In the genomic region with DNA sequence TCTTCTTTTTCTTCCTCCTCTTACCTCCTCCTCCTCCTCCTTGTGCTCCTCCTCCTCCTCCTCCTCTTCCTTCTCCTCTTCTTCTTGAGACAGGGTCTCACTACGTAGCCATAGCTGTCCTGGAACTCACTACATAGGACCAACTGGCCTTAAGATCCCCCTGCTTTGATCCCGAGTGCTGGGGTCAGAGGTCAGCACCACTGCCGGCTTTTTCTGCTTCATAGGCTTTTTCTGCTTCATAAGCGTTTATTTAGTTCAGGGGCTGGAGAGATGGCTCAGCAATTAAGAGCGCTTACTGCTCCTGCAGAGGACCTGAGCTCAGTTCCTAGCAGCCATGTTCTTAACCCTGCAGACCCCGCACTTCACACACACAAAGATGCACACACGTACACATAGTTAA, we compare ENCODE assay signal across 20 mouse cellular contexts. TPM values are rescaled to one million over a fixed set of nuclear protein-coding genes. Genes with fewer than 3 reads are reported as not detected.
DNase-seq lines count a peak whose midpoint lies in the region; ATAC-seq lines count a peak whose summit lies in the region.
"Had no signal": no experiment of that assay in that cellular context is flagged by ENCODE, and none has a peak within 500 bp of the region (broad histone marks: within the 10 kb centered on the region; RNA-seq: fewer than 3 reads in every experiment).

No protein-coding gene starts in this region.

- no peak overlapping the region for H3K4me2 ChIP-seq in kidney, embryonic 14.5 days (replicated peaks; ENCODE audit: low read depth, low read length)
- H3K4me2 ChIP-seq: embryonic facial prominence, embryonic 15.5 days; forebrain, embryonic 12.5 days; heart, embryonic 12.5 days; limb, embryonic 12.5 days; neural tube, embryonic 13.5 days had no signal

- no peaks in the 10 kb centered on the region for H3K27me3 ChIP-seq in kidney, embryonic 14.5 days (ENCODE audit: control insufficient read depth, insufficient read depth, low read length)
- H3K27me3 ChIP-seq: CH12.LX had no signal

- H3K4me3 ChIP-seq in kidney, embryonic 14.5 days (ENCODE audit: low read length) = no peak overlapping the region
- H3K4me3 ChIP-seq: embryonic facial prominence, embryonic 15.5 days; forebrain, embryonic 12.5 days; heart, embryonic 12.5 days; limb, embryonic 12.5 days; neural tube, embryonic 13.5 days had no signal

- H3K27ac ChIP-seq in kidney, embryonic 14.5 days (ENCODE audit: low read depth, low read length) = no peak overlapping the region
- H3K27ac ChIP-seq: embryonic facial prominence, embryonic 15.5 days; forebrain, embryonic 12.5 days; limb, embryonic 12.5 days; liver, embryonic 14.5 days; neural tube, embryonic 13.5 days had no signal

- ATAC-seq in kidney, embryonic 14.5 days (ENCODE audit: low FRiP score, low TSS enrichment) = no peak
- ATAC-seq in megakaryocyte, adult 5-6 weeks (ENCODE audit: poor library complexity, severe bottlenecking) = no peak

- WGBS in kidney, embryonic 14.5 days = 28% methylated on average over 7 of the region's 7 CpGs

- H3K9me3 ChIP-seq in kidney, embryonic 14.5 days (ENCODE audit: control insufficient read depth, low read length) = no peaks in the 10 kb centered on the region
- H3K9me3 ChIP-seq: embryonic facial prominence, embryonic 15.5 days; forebrain, embryonic 12.5 days; heart, embryonic 12.5 days; limb, embryonic 12.5 days; neural tube, embryonic 13.5 days had no signal

- H3K4me1 ChIP-seq in kidney, embryonic 14.5 days (ENCODE audit: control insufficient read depth, insufficient read depth, low read length) = peaks cover 11% of the 10 kb centered on the region; the same call in 1 of the 2 replicates
- H3K4me1 ChIP-seq: embryonic facial prominence, embryonic 15.5 days; forebrain, embryonic 12.5 days had no signal

- H3K9ac ChIP-seq in kidney, embryonic 14.5 days (ENCODE audit: low read depth, low read length) = no peak overlapping the region
- H3K9ac ChIP-seq: embryonic facial prominence, embryonic 15.5 days; forebrain, embryonic 12.5 days; heart, embryonic 12.5 days; limb, embryonic 12.5 days; liver, embryonic 14.5 days; neural tube, embryonic 13.5 days had no signal

- no peaks in the 10 kb centered on the region for H3K36me3 ChIP-seq in kidney, embryonic 14.5 days (ENCODE audit: control insufficient read depth, insufficient read depth, low read length)
- H3K36me3 ChIP-seq: embryonic facial prominence, embryonic 15.5 days; forebrain, embryonic 12.5 days; heart, embryonic 12.5 days; limb, embryonic 12.5 days; neural tube, embryonic 13.5 days had no signal

- DNase-seq in kidney, adult 11 months = peak; percentile 69
- peak; percentile 60 for DNase-seq in embryo, embryonic 10 days (ENCODE audit: low spot score)
- DNase-seq in kidney, adult 8-10 months = peak; percentile 64 to 65
- DNase-seq in kidney, postnatal 4 days = peak; percentile 47 to 67
- DNase-seq in gastrocnemius, adult 8-10 months (ENCODE audit: low spot score in 2 of 2) = no peak
- DNase-seq in urinary bladder, adult 18-20 months (ENCODE audit: low spot score in 2 of 2) = no peak
- DNase-seq: adrenal gland, postnatal 10 days; cerebellum, adult 11-12 months; heart, postnatal 4 days; lung, postnatal 14 days; thymus, postnatal 36 days had no signal

RNA-seq across cellular contexts. Expression of gene Cela1, which starts 6.0 kb away (rescaled TPM):
- polyA plus RNA-seq in kidney, embryonic 14.5 days (2014; fragmentation: Nextera tagmentation; extraction: Ambion mirVana) = 9.4 and 9.9 TPM in 2 replicates
- 3.5 and 6.2 TPM in 2 replicates for total RNA-seq in megakaryocyte, adult 5-6 weeks (2015)
- total RNA-seq in megakaryocyte, adult 5-6 weeks (2017) = 1.8 and 4.2 TPM in 2 replicates
- total RNA-seq in gastrocnemius, adult 8-10 months (2022) = under 1 TPM in 1 of 4 experiments, not detected in 3; 0.35 TPM
- total RNA-seq: heart, postnatal 4 days had no signal
- polyA plus RNA-seq: forebrain, embryonic 12.5 days had no signal

RNA-seq across cellular contexts. Expression of gene Bin2, which starts 12.4 kb away (rescaled TPM):
- polyA plus RNA-seq in kidney, embryonic 14.5 days (2014; fragmentation: Nextera tagmentation; extraction: Ambion mirVana) = 2.1 and 2.4 TPM in 2 replicates
- 309 and 324 TPM in 2 replicates for total RNA-seq in megakaryocyte, adult 5-6 weeks (2015)
- 275 and 304 TPM in 2 replicates for total RNA-seq in megakaryocyte, adult 5-6 weeks (2017)
- total RNA-seq in gastrocnemius, adult 8-10 months (2022) = under 1 TPM in 2 of 4 experiments, not detected in 2; 0.36 to 0.40 TPM

RNA-seq across cellular contexts. Expression of gene Smagp, which starts 45.0 kb away (rescaled TPM):
- 26.4 and 28.4 TPM in 2 replicates for polyA plus RNA-seq in kidney, embryonic 14.5 days (2014; fragmentation: Nextera tagmentation; extraction: Ambion mirVana)
- 1.1 and 3.2 TPM in 2 replicates for total RNA-seq in megakaryocyte, adult 5-6 weeks (2015)
- total RNA-seq in megakaryocyte, adult 5-6 weeks (2017) = 0.51 and 4.5 TPM in 2 replicates
- total RNA-seq in gastrocnemius, adult 8-10 months (2022) = 1 to 10 TPM; 1.6 to 4.0 (median 2.1) TPM

RNA-seq across cellular contexts. Expression of gene Galnt6, which starts 47.4 kb away (rescaled TPM):
- polyA plus RNA-seq in kidney, embryonic 14.5 days (2014; fragmentation: Nextera tagmentation; extraction: Ambion mirVana) = 0.16 and 0.17 TPM in 2 replicates
- 3.6 and 4.2 TPM in 2 replicates for total RNA-seq in megakaryocyte, adult 5-6 weeks (2015)
- total RNA-seq in megakaryocyte, adult 5-6 weeks (2017) = 9.6 and 11.4 TPM in 2 replicates
- under 1 TPM in 1 of 4 experiments, not detected in 3; 0.07 TPM for total RNA-seq in gastrocnemius, adult 8-10 months (2022)

Comparison
In these comparisons a context has a peak if more than half of its experiments do, and no peak if none do; other contexts are left out.
1. DNase-seq: peak in kidney, adult 11 months (single experiment), embryo, embryonic 10 days (single experiment), kidney, adult 8-10 months (2 of 2) and kidney, postnatal 4 days (2 of 2); none in gastrocnemius, adult 8-10 months (0 of 2) and urinary bladder, adult 18-20 months (0 of 2).
2. RNA of gene Bin2, which starts 12.4 kb away (total RNA-seq): 275 to 324 TPM in megakaryocyte, adult 5-6 weeks; 0.36 to 0.40 TPM in gastrocnemius, adult 8-10 months; every median in the first group is over 100 times any median in the second.